Mouse (Mus musculus): Measurements from ENCODE around the gene Helz. TPM values are rescaled to one million over a fixed set of nuclear protein-coding genes. Genes with fewer than 3 reads are reported as not detected.

The Helz gene
- polyA plus RNA-seq, 1 experiment from 2014 or later: 29.8 TPM

DNA sequence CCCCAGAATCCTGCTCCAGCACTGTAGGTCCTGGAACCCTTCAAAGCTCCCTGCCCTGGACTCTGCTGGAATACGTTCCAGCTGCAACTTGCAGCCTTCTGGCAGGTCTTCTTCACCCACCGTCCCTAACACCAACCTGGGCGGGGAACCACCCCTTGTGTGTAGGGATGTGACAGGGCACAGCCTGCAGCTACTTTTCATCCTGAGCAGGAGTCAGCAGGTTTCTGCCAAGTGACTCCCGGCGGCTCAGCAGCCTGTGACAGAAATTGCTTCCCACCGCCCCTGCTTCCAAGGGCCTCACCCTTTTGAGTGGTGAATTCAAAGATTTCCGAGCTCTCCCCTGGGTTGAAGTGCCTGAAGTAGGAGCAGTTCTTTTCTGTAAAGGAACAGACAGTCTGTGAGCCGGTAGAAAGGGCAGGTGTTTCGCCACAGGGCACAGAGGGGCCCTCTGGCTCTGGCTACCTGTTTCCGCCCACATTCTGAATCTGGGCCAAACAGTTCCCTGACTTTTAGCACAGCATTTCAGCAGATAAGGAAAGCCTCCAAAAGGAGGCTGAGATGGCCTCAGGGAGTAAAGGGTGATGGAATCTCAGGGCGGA, 157.8 kb downstream of the Helz start:
- Histone ChIP-seq H3K36me3 (ENCODE audit: control insufficient read depth, insufficient read depth, low read length) (no peaks in the 10 kb centered on the region), H3K4me1 (ENCODE audit: control insufficient read depth, insufficient read depth, low read length) (peaks cover 15% of the 10 kb centered on the region), H3K9ac (ENCODE audit: low read depth, low read length) (peak overlapping the region; percentile 13; the same call in 1 of the 2 replicates), H3K4me2 (replicated peaks; ENCODE audit: low read depth, low read length) (no peak overlapping the region), H3K27me3 (ENCODE audit: control insufficient read depth, insufficient read depth, low read length) (no peaks in the 10 kb centered on the region), H3K9me3 (ENCODE audit: control insufficient read depth, low read length) (no peaks in the 10 kb centered on the region), H3K4me3 (ENCODE audit: low read length) (no peak overlapping the region), H3K27ac (ENCODE audit: low read depth, low read length) (peak overlapping the region; percentile 18; the same call in 1 of the 2 replicates)
- 43% methylated on average over 11 of the region's 11 CpGs for WGBS
- peak; percentile 30; the same call in 1 of the 2 replicates for ATAC-seq (ENCODE audit: low FRiP score, low TSS enrichment)

DNA sequence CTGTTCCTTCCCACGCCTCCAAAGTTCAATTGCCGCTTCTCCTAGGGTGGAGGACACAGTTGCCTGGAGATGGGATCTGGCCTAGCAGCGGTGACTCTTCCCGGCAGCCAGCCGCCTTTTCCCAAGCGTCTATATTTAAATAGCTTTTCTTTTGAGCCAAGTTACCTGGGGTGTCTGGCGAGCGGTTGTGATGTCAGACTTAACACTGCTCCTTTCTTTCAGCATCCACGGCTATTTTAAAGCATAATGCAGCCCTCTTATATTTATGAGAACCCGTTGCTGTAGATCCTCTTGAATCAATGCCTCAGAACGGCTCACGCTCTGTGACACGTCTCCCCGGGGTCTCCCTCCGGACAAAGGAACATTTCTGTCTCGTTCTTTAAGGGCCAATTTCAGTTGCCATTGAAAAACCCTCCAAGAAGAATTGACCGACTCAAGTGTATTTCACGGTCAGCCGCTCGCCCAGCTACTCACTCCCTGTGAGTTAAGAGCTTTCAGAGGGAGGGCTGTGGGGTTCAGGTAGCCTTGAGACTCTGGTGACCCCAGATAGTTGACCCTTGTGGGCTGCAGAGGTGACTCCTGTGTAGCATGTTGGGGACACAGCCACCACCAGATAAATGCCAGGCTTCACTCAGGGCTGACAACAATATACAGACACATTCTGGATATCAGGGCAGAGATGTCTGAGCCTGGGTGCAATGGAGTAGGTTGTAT, 160.3 kb downstream of the Helz start:
- Histone ChIP-seq H3K4me2 (replicated peaks; ENCODE audit: low read depth, low read length) (no peak overlapping the region), H3K4me1 (ENCODE audit: control insufficient read depth, insufficient read depth, low read length) (peaks cover 14% of the 10 kb centered on the region)
- 55% methylated on average over 20 of the region's 20 CpGs for WGBS

DNA sequence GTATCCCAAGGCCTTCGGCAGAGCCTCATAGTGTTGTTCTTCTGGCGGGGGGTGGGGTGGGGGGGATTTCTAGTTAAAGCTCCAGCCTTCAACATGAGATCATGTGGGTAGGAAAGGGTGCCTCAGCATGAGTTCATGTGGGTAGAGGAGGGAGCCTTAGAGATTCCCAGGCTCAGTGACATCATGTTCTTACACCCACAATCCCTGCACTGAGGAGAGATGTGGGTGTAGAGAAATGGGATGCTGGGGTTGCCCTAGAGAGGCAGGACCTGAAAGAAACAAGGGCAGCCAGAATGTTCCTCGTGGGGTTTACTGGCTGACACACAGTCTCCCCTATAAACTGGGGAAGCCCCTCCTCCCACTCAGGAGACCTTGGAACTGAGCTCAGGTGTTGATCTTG, 162.6 kb downstream of the Helz start:
- no peaks in the 10 kb centered on the region for H3K36me3 ChIP-seq (ENCODE audit: control insufficient read depth, insufficient read depth, low read length)
- no peak overlapping the region for H3K4me2 ChIP-seq (replicated peaks; ENCODE audit: low read depth, low read length)
- 55% methylated on average over 3 of the region's 3 CpGs for WGBS
- H3K27me3 ChIP-seq (ENCODE audit: control insufficient read depth, insufficient read depth, low read length): no peaks in the 10 kb centered on the region
- ATAC-seq (ENCODE audit: low FRiP score, low TSS enrichment): no peak
- H3K9me3 ChIP-seq (ENCODE audit: control insufficient read depth, low read length): no peaks in the 10 kb centered on the region
- H3K4me3 ChIP-seq (ENCODE audit: low read length): no peak overlapping the region
- no peak overlapping the region for H3K27ac ChIP-seq (ENCODE audit: low read depth, low read length)
- H3K4me1 ChIP-seq (ENCODE audit: control insufficient read depth, insufficient read depth, low read length): peaks cover 6% of the 10 kb centered on the region; the same call in 1 of the 2 replicates
- no peak overlapping the region for H3K9ac ChIP-seq (ENCODE audit: low read depth, low read length)

More for the DNA sequence above, 160.3 kb downstream of the Helz start:
- H3K9me3 ChIP-seq (ENCODE audit: control insufficient read depth, low read length): no peaks in the 10 kb centered on the region
- H3K27ac ChIP-seq (ENCODE audit: low read depth, low read length): no peak overlapping the region
- ATAC-seq (ENCODE audit: low FRiP score, low TSS enrichment): no peak
- H3K9ac ChIP-seq (ENCODE audit: low read depth, low read length): no peak overlapping the region
- H3K36me3 ChIP-seq (ENCODE audit: control insufficient read depth, insufficient read depth, low read length): no peaks in the 10 kb centered on the region
- H3K27me3 ChIP-seq (ENCODE audit: control insufficient read depth, insufficient read depth, low read length): no peaks in the 10 kb centered on the region
- H3K4me3 ChIP-seq (ENCODE audit: low read length): no peak overlapping the region

DNA sequence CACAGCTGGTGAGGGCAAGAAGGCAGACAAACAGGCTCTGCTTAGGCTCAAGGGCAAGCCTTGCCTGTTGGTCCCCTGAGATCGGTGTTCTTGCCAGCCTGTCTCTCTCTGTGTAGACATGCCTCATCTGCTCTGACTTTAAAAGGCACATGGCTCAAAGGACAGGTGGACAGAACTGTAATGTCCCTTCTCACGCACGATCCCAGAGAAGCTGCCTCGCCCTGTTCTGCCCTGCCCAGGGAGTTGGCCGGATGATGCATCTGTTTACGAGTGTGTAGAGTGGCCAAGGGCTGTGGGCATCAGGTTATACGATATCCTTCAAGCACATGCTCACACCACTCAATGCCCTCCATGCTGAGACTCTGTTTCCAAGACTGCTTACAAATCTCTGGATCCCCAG, 166.6 kb downstream of the Helz start:
- H3K9ac ChIP-seq (ENCODE audit: low read depth, low read length): no peak overlapping the region
- no peak overlapping the region for H3K27ac ChIP-seq (ENCODE audit: low read depth, low read length)
- no peak; the same call in 1 of the 2 replicates for ATAC-seq (ENCODE audit: low FRiP score, low TSS enrichment)
- H3K27me3 ChIP-seq (ENCODE audit: control insufficient read depth, insufficient read depth, low read length): no peaks in the 10 kb centered on the region
- no peaks in the 10 kb centered on the region; the same call in 1 of the 2 replicates for H3K9me3 ChIP-seq (ENCODE audit: control insufficient read depth, low read length)
- H3K36me3 ChIP-seq (ENCODE audit: control insufficient read depth, insufficient read depth, low read length): no peaks in the 10 kb centered on the region
- H3K4me3 ChIP-seq (ENCODE audit: low read length): no peak overlapping the region
- 51% methylated on average over 7 of the region's 7 CpGs for WGBS
- no peak overlapping the region for H3K4me2 ChIP-seq (replicated peaks; ENCODE audit: low read depth, low read length)
- peaks cover 9% of the 10 kb centered on the region for H3K4me1 ChIP-seq (ENCODE audit: control insufficient read depth, insufficient read depth, low read length)

DNA sequence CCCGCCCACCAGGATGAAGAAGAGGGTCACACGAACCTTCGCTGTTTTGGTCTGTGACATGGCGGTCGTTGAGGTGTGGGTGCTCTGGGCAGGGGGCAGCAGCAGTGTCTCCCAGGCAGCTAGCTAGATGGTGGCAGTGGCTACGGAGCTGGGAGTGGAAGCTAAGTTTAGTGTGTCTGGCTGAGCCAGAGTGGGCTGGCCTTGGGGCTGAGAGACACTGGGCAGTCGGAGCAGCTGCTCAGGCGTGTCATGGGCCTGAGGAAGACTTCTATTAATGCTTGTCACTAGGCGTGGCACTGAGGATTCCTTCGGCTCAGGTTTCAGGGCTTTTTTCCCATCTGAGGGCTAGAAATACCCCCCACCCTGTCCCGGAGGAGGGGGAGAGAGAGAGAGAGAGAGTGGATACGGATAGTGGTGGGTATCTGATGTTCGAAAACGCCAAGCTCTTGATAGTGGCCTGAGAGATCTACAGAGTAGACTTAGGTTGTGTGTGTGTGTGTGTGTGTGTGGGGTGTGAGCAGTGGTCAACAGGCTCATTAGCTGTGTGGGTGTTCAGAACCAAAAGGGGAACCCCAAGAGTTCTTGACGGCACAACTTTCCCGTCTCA, 168.7 kb downstream of the Helz start, which contains the start of gene Cacng1:
TSS of gene Cacng1 (minus strand) at position 191 of the 607 bp plus-strand sequence.
- Histone ChIP-seq H3K4me2 (replicated peaks; ENCODE audit: low read depth, low read length) (no peak within 1 kb of the TSS), H3K9ac (ENCODE audit: low read depth, low read length) (no peak within 1 kb of the TSS), H3K9me3 (ENCODE audit: control insufficient read depth, low read length) (no peaks in the 10 kb centered on the region; the same call in 1 of the 2 replicates), H3K36me3 (ENCODE audit: control insufficient read depth, insufficient read depth, low read length) (no peaks in the 10 kb centered on the region), H3K27me3 (ENCODE audit: control insufficient read depth, insufficient read depth, low read length) (no peaks in the 10 kb centered on the region), H3K4me3 (ENCODE audit: low read length) (no peak within 1 kb of the TSS), H3K27ac (ENCODE audit: low read depth, low read length) (no peak within 1 kb of the TSS), H3K4me1 (ENCODE audit: control insufficient read depth, insufficient read depth, low read length) (peaks cover 9% of the 10 kb centered on the region)
- ATAC-seq (ENCODE audit: low FRiP score, low TSS enrichment): peak; percentile 75
- 60% methylated on average over 16 of the region's 16 CpGs for WGBS

DNA sequence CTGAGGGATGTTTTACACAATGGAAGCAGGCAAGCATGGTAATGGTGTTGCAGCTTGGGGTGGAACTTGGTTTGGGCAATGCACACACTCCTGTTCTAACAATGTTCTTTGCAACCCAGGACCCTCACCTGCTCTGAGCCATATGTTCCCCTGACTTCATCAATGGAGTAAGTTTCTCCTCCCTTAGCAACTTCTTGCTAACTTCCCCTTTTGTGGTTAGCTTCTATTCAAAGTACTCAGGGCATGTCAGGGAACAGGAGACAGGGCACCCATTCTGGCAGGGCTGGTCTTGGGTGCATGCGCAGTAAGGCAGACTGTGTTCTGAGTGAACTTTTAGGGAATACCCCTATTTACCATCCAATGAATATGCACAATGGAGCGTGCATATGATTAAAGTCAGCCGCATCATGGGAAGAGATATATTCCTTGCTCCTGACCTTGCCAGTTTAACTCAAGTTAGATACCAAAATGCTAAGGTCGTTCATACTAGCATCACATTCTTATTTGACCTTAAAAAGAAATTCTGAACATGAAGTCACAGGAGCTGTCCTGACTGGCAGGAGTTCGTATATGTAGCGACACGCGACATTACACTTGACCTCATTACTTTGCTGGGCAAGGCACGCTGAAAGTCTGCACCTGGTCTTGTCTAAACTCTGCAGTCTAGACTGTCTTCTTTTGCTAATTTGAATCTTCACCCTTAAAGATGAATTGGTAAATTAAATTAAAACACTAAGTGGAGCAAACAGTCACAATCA, 172.7 kb downstream of the Helz start:
- H3K36me3 ChIP-seq (ENCODE audit: control insufficient read depth, insufficient read depth, low read length): no peaks in the 10 kb centered on the region
- H3K4me3 ChIP-seq (ENCODE audit: low read length): no peak overlapping the region
- H3K9ac ChIP-seq (ENCODE audit: low read depth, low read length): no peak overlapping the region
- no peak overlapping the region for H3K27ac ChIP-seq (ENCODE audit: low read depth, low read length)
- no peak for ATAC-seq (ENCODE audit: low FRiP score, low TSS enrichment)
- peaks cover 5% of the 10 kb centered on the region; the same call in 1 of the 2 replicates for H3K4me1 ChIP-seq (ENCODE audit: control insufficient read depth, insufficient read depth, low read length)
- no peaks in the 10 kb centered on the region; the same call in 1 of the 2 replicates for H3K9me3 ChIP-seq (ENCODE audit: control insufficient read depth, low read length)
- WGBS: 68% methylated on average over 9 of the region's 9 CpGs
- no peaks in the 10 kb centered on the region for H3K27me3 ChIP-seq (ENCODE audit: control insufficient read depth, insufficient read depth, low read length)
- no peak overlapping the region for H3K4me2 ChIP-seq (replicated peaks; ENCODE audit: low read depth, low read length)

DNA sequence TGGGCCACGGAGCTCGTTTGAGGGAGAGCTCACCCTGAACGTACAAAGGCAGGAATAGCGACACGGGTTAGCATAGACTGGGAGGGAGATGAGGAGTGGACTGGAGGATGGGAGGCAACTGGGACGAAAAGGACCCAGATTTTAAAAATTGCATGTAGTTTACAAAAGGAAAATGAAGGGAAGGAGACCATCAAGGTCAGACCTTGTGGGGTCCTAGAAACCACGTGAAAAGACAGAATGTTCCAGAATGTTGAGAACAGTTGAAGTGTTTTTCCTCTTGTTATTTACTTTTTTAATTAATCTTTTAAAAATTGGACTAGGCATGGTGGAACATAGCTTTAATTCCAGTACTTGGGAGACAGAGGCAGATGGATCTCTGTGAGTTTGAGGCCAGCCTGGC, 173.3 kb downstream of the Helz start:
- Histone ChIP-seq H3K4me1 (ENCODE audit: control insufficient read depth, insufficient read depth, low read length) (peaks cover 4% of the 10 kb centered on the region; the same call in 1 of the 2 replicates), H3K27ac (ENCODE audit: low read depth, low read length) (no peak overlapping the region), H3K9me3 (ENCODE audit: control insufficient read depth, low read length) (no peaks in the 10 kb centered on the region; the same call in 1 of the 2 replicates), H3K4me3 (ENCODE audit: low read length) (no peak overlapping the region), H3K27me3 (ENCODE audit: control insufficient read depth, insufficient read depth, low read length) (no peaks in the 10 kb centered on the region), H3K4me2 (replicated peaks; ENCODE audit: low read depth, low read length) (no peak overlapping the region), H3K36me3 (ENCODE audit: control insufficient read depth, insufficient read depth, low read length) (no peaks in the 10 kb centered on the region), H3K9ac (ENCODE audit: low read depth, low read length) (no peak overlapping the region)
- 67% methylated on average over 7 of the region's 7 CpGs for whole genome bisulfite sequencing
- no peak for ATAC-seq (ENCODE audit: low FRiP score, low TSS enrichment)

DNA sequence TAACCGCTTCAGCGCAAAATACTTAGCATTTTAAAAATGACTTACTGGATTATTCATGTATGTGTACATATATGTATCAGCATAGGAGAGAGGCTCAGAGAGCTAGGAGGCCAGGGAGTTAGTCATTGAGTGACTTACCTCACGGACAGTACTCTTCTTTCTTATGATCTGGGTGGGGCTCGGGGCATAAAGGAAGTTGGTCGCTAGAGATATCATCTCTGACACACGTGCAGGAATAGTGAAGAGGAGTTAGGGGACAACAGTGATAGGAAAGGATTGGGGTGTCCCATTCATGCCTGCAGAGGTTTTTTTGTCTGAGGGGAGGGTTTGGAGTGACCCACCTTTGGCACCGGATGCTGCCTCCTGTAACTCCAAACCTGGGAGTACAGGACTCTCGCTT, 176.9 kb downstream of the Helz start:
- no peak overlapping the region for H3K9ac ChIP-seq (ENCODE audit: low read depth, low read length)
- H3K4me1 ChIP-seq (ENCODE audit: control insufficient read depth, insufficient read depth, low read length): no peaks in the 10 kb centered on the region
- no peak overlapping the region for H3K4me2 ChIP-seq (replicated peaks; ENCODE audit: low read depth, low read length)
- no peak for ATAC-seq (ENCODE audit: low FRiP score, low TSS enrichment)
- H3K27ac ChIP-seq (ENCODE audit: low read depth, low read length): no peak overlapping the region
- no peaks in the 10 kb centered on the region; the same call in 1 of the 2 replicates for H3K9me3 ChIP-seq (ENCODE audit: control insufficient read depth, low read length)
- no peaks in the 10 kb centered on the region for H3K36me3 ChIP-seq (ENCODE audit: control insufficient read depth, insufficient read depth, low read length)
- no peaks in the 10 kb centered on the region for H3K27me3 ChIP-seq (ENCODE audit: control insufficient read depth, insufficient read depth, low read length)
- H3K4me3 ChIP-seq (ENCODE audit: low read length): no peak overlapping the region
- WGBS: 82% methylated on average over 8 of the region's 8 CpGs

Data from kidney, embryonic 14.5 days (tissue).